Mouse (Mus musculus) c-Kit-positive CD71-negative TER-119-negative erythroid progenitor cells, embryonic 14.5 days (primary cell): ENCODE data around the gene Zfp992.
"Not testable (repeated sequence)": the region's sequence is repeated elsewhere in the genome, so short reads cannot be mapped to it uniquely, and the experiment has no call there.

ENCODE experiments used
- DNase-seq: peaks from one replicate; pipeline ENCODE4 v3.0.0-alpha.2; 2013; ENCODE audit warnings: low read depth

The Zfp992 gene

GRCm38 (mm10) chr4:146474716-146475676, 26.2 kb downstream of the Zfp992 start:
- DNase-seq: not testable (repeated sequence)

DNA sequence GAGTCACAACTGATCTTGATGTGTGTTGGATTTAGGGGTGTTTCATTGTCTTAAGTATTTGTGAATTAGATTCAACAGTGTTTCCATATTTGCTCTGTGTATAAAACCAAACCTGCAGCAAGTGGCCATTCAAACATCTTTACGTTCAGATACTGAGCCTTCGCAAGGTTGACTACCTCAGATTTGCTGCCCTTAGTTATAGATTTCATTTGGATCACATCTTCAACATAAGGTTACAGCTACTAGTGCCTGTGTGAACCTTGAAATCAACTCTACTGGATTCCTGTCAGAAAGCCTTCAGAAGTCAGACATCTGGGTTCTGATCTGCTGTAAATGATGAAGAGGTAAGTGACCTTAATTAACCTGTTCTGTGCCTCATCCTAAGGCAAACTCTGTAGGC, 27.4 kb downstream of the Zfp992 start:
- DNase-seq: not testable (repeated sequence)

DNA sequence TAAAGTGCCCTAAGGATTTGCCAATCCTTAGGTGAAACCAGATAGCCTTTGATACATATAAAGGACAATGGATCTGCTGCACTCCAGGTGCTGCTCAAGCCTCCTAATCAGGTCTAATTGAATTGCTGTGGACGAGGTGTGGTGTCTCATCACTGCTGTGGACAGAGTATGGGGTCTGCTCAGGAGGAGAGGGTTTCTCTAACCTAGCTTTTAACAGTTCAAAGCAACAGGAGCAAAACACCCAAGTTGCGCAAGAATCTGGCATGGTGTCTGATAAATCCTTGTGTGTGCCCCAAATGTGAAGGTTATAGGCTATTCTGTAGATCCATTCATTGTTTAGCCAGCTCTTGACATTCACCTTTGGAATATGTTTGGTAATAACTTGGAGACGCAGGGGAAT, 28.1 kb downstream of the Zfp992 start:
- not testable (repeated sequence) for DNase-seq

DNA sequence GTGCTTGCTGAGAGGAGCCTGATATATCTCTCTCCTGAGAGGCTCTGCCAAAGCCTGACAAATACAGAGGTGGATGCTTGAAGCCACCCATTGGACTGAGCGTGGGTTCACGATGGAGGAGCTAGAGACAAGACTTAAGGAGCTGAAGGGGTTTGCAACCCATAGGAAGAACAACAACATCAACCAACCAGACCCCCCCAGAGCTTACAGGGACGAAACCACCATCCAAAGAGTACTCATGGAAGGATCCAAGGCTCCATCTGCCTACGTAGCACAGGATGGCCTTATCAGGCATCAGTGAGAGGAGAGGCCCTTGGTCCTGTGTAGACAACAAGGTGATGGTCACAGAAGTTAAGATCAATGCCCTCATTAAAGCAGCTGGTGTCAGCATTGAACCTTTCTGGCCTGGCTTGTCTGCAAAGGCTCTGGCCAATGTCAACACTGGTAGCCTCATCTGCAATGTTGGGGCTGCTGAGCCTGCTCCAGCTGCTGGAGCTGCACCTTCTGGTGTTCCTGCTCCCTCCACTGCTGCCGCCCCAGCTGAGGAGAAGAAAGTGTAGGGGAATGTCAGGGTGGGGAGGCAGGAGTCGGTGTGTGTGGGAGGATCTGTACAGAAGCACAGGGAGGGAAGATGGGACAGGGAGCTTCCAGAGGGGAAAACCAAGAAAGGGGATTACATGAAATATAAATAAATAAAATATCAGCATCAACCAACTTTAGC, 31.7 kb downstream of the Zfp992 start:
- DNase-seq: not testable (repeated sequence)

DNA sequence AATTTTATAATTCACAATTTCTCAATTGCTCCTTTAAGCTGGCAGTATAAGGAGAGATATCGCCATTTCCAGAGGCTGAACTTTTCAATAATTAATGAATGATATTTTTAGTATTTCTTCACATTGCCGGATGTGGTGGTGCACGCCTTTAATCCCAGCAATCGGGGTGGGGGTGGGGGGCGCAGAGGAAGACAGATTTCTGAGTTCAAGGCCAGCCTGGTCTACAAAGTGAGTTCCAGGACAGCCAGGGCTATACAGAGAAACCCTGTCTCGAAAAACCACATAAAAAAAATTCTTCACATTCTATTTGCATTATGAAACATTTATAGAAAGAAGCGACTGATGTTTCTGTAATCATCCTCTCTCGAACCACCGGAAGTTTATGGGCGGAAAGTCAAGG, 33.7 kb downstream of the Zfp992 start:
- DNase-seq: not testable (repeated sequence)

GRCm38 (mm10) chr4:146483571-146484280, 34.9 kb downstream of the Zfp992 start:
- not testable (repeated sequence) for DNase-seq

DNA sequence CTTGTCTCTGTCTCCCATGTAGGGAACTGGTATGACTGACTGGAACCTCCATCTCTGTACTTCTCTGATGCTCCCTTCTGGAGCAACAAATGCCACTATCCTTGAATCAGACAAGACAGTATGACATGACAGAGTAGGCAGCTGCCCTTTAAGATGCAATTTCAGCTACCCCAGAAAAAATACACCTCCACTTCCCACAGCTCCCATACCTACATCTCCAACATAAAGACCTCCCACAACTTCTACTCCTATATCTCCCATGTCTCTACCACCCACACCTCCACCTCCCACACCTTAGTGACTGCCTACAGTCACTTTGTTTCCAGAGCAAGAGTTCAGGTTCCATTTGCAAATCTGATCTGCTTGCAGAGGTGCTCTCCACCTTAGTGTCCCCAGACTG, 35.9 kb downstream of the Zfp992 start:
- not testable (repeated sequence) for DNase-seq

GRCm38 (mm10) chr4:146485183-146485939, 36.5 kb downstream of the Zfp992 start:
- DNase-seq: not testable (repeated sequence)

- not testable (repeated sequence) for DNase-seq
Measured at GRCm38 (mm10) chr4:146486753-146487152, 37.9 kb downstream of the Zfp992 start.

- DNase-seq: not testable (repeated sequence)
Measured at GRCm38 (mm10) chr4:146489196-146489595, 40.4 kb downstream of the Zfp992 start.

GRCm38 (mm10) chr4:146491993-146492392, 43.2 kb downstream of the Zfp992 start:
- not testable (repeated sequence) for DNase-seq

- no peak for DNase-seq
Measured at GRCm38 (mm10) chr4:146492439-146492838, 43.6 kb downstream of the Zfp992 start.

- no peak for DNase-seq
Measured at GRCm38 (mm10) chr4:146492851-146493250, 44.0 kb downstream of the Zfp992 start.

DNA sequence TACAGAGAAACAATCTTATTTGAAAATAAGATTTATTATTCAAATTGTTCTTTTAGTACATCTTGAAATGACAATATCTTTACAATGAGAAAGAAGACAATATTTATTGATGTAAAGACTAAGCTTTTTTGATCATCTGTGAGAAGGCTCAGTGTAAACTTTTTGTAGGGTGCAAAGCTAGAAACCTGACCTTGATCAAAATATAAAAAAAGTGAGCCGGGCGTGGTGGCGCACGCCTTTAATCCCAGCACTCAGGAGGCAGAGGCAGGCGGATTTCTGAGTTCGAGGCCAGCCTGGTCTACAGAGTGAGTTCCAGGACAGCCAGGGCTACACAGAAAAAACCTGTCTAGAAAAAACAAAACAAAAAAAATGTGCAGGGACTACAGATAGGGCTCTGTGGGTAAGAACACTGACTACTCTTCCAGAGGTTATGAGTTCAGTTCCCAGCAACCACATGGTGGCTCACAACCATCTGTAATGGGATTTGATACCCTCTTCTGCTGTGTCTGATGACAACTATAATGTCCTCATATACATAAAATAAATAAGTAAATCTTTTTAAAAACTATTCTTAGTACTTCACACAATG, 44.6 kb downstream of the Zfp992 start:
- DNase-seq: not testable (repeated sequence)

- no peak for DNase-seq
Measured at GRCm38 (mm10) chr4:146494980-146495379, 46.2 kb downstream of the Zfp992 start.

DNA sequence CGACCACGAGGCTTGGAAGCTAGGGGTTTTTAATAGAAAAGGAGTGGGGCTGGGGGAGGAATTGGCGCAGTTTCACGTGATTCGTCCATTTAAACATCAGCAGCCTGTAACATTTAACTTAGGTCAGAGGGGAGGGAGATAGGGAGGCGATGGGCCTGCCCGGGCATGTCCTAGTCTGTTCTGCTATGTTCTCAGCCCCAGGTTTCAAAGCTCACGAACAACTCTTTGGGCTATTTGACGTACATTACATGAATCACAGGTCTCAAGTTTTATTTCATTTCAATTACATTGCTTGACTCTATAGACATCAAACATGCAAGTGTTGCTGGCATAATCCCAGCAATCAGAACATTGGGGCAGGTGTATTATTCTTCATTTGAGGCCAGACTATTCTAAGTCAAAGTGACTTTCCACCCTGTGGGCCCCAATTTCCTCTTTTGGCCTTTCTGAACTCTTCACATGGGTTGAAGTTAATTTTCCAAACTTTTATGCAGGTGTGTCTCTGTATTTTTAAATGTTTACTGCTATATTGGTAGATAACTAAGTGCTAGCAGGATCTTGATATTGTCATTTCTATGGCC, 49.0 kb downstream of the Zfp992 start:
- DNase-seq: not testable (repeated sequence)

- DNase-seq: not testable (repeated sequence)
Measured at GRCm38 (mm10) chr4:146501727-146502126, 52.9 kb downstream of the Zfp992 start, which contains the start of gene Zfp981. Zfp981 (plus strand) TSS chr4:146502027.

DNA sequence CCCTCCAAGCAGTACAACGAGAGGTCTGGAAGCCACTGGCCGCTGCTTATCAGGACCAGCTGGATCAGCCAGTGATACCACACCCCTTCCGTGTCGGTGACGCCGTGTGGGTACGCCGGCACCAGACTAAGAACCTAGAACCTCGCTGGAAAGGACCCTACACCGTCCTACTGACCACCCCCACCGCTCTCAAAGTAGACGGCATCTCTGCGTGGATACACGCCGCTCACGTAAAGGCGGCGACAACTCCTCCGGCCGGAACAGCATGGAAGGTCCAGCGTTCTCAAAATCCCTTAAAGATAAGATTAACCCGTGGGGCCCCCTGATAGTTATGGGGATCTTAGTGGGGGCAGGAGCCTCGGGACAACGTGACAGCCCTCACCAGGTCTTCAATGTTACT, 60.2 kb downstream of the Zfp992 start:
- not testable (repeated sequence) for DNase-seq

- not testable (repeated sequence) for DNase-seq
Measured at GRCm38 (mm10) chr4:146511871-146512270, 63.0 kb downstream of the Zfp992 start.

GRCm38 (mm10) chr4:146516474-146516873, 67.7 kb downstream of the Zfp992 start:
- no peak for DNase-seq
